Mouse (Mus musculus) ES-Bruce4 (cell line): Measurements from ENCODE around the gene Ltbp2. TPM values are rescaled to one million over a fixed set of nuclear protein-coding genes. Genes with fewer than 3 reads are reported as not detected.

Experiments used
- H3K27ac ChIP-seq: 2 replicates; pipeline ENCODE4 v1.5.1; 2012; ENCODE audit warnings: low read length, inconsistent platforms; ENCODE audit not compliant: insufficient read depth
- H3K27me3 ChIP-seq: 2 replicates; pipeline ENCODE4 v1.6.1; 2012; ENCODE audit warnings: mild to moderate bottlenecking, low read length, inconsistent platforms; ENCODE audit not compliant: control insufficient read depth, poor library complexity, insufficient read depth, severe bottlenecking
- H3K36me3 ChIP-seq: 2 replicates; pipeline ENCODE4 v1.6.1; 2012; ENCODE audit warnings: inconsistent platforms, mild to moderate bottlenecking, low read length, moderate library complexity; ENCODE audit not compliant: control insufficient read depth, poor library complexity, insufficient read depth, severe bottlenecking
- H3K4me1 ChIP-seq: one replicate; pipeline ENCODE4 v1.8.1; 2011; ENCODE audit warnings: low read length; ENCODE audit not compliant: control insufficient read depth, insufficient read depth
- H3K4me3 ChIP-seq: 2 replicates; pipeline ENCODE4 v1.5.1; 2011; ENCODE audit warnings: low read depth, mild to moderate bottlenecking, low read length
- H3K9ac ChIP-seq: 2 replicates; pipeline ENCODE4 v1.6.1; 2012; ENCODE audit warnings: low read depth, mild to moderate bottlenecking, inconsistent platforms; ENCODE audit not compliant: poor library complexity, severe bottlenecking
- H3K9me3 ChIP-seq: replicated peaks from 2 replicates; pipeline ENCODE4 v1.6.1; 2012; ENCODE audit warnings: mild to moderate bottlenecking, low read length, inconsistent platforms; ENCODE audit not compliant: control insufficient read depth, poor library complexity, insufficient read depth, severe bottlenecking
- CTCF ChIP-seq: IDR thresholded peaks from one replicate; pipeline ENCODE4 v1.8.1; 2011; ENCODE audit warnings: low read depth, low read length
- EP300 ChIP-seq: IDR thresholded peaks from 2 replicates; pipeline ENCODE4 v1.6.1; 2011; ENCODE audit warnings: low read depth, low read length; ENCODE audit not compliant: insufficient read depth
- POLR2A ChIP-seq: IDR thresholded peaks from one replicate; pipeline ENCODE4 v1.8.1; 2011; ENCODE audit warnings: low read length; ENCODE audit not compliant: insufficient read depth
- polyA plus RNA-seq: library from polyadenylated mRNA; stranded (reverse); fragments of >200 nt; gene quantifications from 2 replicates; pipeline ENCODE4 v1.2.4, GENCODE M21; 2011; ENCODE audit warnings: low read depth; ENCODE audit not compliant: missing spikeins, insufficient read depth, insufficient read length

The Ltbp2 gene
- polyA plus RNA-seq, 1 experiment = 1.9 TPM

DNA sequence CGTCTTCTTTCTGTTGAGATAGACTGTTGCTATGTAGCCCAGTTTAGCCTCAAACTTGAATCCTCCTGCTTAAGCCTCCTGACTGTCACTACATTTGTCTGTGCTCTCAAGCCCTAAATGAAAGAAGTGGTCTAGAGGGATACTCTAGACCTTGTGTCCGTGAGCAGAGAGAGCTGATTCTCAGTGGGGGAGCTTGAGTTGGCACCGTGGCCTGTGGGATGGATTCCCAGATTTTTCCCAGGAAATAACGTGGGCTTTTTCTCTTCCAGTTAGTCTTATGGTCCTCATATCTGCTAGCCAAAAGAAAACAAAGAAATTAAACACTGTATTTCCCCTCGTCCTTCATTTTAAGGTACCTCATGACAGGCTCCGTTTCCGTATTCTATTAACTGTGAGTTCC, 24.0 kb upstream of the Ltbp2 start:
- Histone ChIP-seq H3K27me3 (no peaks in the 10 kb centered on the region), H3K4me1 (no peaks in the 10 kb centered on the region), H3K9me3 (no peaks in the 10 kb centered on the region), H3K9ac (no peak overlapping the region), H3K36me3 (no peaks in the 10 kb centered on the region), H3K4me3 (no peak overlapping the region), H3K27ac (no peak overlapping the region)
- no peak for TF ChIP-seq EP300
- no peak for TF ChIP-seq CTCF
- no peak for TF ChIP-seq POLR2A

DNA sequence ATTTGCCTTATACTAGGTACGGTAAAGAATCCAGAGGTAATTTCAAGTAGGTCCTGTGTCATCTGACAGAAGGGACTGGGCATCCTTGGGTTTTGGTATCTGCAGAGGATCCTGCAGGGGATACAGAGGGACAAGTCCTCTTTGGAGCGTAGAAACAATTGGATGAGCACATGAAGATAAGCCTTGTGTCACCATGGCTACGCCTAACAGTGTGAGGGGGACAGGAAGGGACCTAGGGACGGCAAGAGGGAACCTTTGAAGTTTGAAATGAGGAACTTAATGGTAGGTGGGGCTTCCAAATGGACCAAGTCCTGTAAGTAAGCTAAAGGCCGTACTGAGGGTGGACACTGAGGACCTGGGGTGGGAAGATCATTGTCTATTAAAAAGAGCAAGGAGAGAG, 21.0 kb upstream of the Ltbp2 start:
- no peak overlapping the region for H3K27ac ChIP-seq
- H3K27me3 ChIP-seq = no peaks in the 10 kb centered on the region
- no peak overlapping the region for H3K4me3 ChIP-seq
- H3K36me3 ChIP-seq = no peaks in the 10 kb centered on the region
- no peaks in the 10 kb centered on the region for H3K4me1 ChIP-seq
- H3K9ac ChIP-seq = no peak overlapping the region
- TF ChIP-seq POLR2A (no peak), EP300 (no peak), CTCF (no peak)
- no peaks in the 10 kb centered on the region for H3K9me3 ChIP-seq

DNA sequence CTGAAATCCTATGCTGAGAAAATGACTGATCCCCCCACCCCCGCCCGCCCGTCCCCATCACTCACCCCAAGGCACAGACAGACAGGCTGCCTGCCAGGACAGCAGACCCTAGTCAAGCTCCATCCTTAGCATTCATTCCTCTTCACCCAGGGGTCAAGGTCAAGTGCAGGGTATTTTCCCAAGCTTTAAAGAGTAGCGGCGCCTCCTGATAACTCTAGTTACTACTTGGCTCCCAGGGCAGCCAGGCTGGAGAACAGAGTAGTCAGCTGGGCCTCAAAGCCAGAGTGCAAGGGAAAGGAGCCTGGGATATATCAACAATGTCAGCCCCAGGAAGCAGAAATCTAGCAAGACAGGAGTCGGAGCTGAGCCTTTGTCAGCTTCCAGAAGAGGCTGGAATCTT, 19.9 kb upstream of the Ltbp2 start:
- Histone ChIP-seq H3K27me3 (no peaks in the 10 kb centered on the region), H3K4me3 (no peak overlapping the region), H3K27ac (no peak overlapping the region), H3K9me3 (no peaks in the 10 kb centered on the region), H3K4me1 (no peaks in the 10 kb centered on the region), H3K9ac (no peak overlapping the region), H3K36me3 (no peaks in the 10 kb centered on the region)
- TF ChIP-seq EP300 = no peak
- no peak for TF ChIP-seq POLR2A
- no peak for TF ChIP-seq CTCF

DNA sequence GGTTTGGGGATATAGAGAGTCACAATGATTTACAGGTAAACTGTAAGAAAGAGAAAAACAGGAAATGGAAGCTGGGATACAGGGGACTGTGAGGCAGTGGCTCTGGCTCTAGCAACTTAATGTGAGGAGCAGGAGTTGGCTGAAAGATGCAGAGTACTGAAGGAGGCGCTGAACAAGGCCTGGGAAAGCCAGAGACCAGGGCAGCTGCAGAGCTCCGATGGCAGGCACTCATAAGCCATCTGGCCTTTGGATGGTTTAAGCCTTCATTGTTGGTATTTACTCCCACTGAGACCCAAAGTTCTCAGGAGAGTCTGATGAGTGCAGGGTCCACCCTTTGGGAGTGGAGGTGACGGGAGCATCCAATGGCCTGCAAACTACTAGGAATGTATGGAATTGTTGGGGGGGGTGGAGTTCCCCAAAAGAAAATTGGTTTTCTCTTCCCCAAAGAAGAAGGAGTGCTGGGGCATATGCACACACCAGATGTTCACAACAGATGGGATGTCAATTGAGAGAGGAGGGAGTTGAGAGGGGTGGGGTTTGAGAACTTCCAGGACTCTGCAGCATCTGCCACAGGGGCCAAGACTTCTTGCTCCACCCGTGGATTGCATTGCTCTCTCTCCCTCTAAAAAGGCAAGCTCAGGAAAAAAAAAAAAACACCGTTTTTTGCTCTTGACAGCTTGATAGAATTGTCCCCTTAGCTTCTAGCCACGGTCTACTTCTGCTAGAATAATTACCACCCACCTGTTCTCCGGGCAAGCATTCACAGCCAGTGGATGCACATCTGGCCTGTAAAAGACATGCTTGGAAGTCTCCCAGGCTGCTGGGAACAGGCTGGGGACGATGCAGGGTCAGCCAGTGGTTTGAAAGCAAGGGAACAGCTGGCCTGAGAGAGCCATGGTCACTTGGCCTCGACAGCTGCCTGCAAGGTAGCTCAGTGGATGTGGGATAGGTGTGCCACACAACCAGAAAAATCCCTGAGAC, 17.6 kb upstream of the Ltbp2 start:
- TF ChIP-seq EP300 (0 out of 2 replicates have a peak, but pooled peaks have one; percentile 13), CTCF (no peak)
- Histone ChIP-seq H3K4me3 (no peak overlapping the region), H3K9ac (no peak overlapping the region), H3K27ac (no peak overlapping the region), H3K9me3 (no peaks in the 10 kb centered on the region), H3K27me3 (no peaks in the 10 kb centered on the region), H3K36me3 (no peaks in the 10 kb centered on the region), H3K4me1 (no peaks in the 10 kb centered on the region)

DNA sequence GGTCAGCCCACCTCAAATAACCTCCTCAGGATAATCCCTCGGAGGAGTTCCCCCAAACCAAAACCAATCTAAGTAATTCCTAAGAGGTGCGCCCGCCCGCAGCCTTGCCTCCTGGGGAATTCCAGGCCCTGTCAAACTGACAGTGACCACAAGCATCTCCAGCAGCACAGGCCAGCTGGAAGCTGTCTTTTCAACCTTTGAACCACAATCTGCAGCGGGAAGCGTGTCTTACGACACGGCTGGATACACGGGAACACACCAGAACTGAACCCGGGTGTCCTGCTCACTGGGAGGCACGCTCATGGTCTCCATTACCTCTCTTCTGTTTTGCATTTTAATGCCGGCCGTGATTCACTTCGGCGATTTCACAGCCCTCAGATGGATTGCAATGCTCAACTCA, 14.0 kb upstream of the Ltbp2 start:
- TF ChIP-seq EP300 = no peak
- TF ChIP-seq POLR2A = no peak
- TF ChIP-seq CTCF = no peak
- H3K9ac ChIP-seq = no peak overlapping the region

DNA sequence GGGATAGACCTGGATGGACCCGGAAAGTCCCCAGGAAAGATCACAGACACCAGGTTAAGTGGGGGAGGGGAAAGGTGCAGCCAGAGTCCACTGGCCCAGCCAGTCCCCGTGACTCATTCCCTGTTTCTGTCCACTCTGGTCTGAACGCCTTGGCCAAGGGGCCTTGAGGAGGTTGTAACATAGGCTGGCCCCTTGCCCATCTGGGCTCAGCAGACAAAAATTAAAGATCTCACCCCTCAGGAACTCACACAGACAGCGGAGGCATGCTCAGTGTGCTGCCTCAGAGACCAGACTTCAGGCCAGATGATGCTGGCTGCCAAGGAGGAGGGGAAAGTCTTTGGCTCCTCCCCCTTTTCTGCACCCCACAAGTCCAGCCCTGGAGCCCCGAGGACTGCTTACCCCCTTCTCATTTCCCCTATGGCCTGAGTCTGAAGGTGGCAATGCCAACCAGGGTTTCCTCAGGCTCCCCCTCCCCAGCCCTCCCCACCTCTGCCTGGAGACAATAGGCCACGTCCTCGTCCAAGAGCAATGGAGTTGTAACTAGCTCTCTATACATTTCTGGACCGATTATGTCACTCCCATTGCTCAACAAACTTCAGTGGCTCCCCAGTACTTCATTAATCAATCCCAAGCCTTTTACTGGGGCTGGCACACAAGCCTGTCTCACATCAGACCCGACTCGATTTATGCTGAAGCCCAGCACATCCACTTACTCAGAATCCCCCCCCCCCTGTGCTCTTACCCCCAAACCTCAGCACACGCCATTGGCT, 9.0 kb upstream of the Ltbp2 start:
- H3K27me3 ChIP-seq = no peaks in the 10 kb centered on the region
- H3K4me1 ChIP-seq = no peaks in the 10 kb centered on the region
- H3K27ac ChIP-seq = no peak overlapping the region
- H3K9me3 ChIP-seq = no peaks in the 10 kb centered on the region
- no peaks in the 10 kb centered on the region for H3K36me3 ChIP-seq
- no peak overlapping the region for H3K4me3 ChIP-seq
- TF ChIP-seq CTCF = no peak
- TF ChIP-seq EP300 = no peak
- TF ChIP-seq POLR2A = no peak
- H3K9ac ChIP-seq = no peak overlapping the region

More for the DNA sequence above, 14.0 kb upstream of the Ltbp2 start:
- Histone ChIP-seq H3K4me3 (no peak overlapping the region), H3K4me1 (no peaks in the 10 kb centered on the region), H3K27ac (no peak overlapping the region), H3K27me3 (no peaks in the 10 kb centered on the region), H3K9me3 (no peaks in the 10 kb centered on the region), H3K36me3 (no peaks in the 10 kb centered on the region)
